In the genomic region with DNA sequence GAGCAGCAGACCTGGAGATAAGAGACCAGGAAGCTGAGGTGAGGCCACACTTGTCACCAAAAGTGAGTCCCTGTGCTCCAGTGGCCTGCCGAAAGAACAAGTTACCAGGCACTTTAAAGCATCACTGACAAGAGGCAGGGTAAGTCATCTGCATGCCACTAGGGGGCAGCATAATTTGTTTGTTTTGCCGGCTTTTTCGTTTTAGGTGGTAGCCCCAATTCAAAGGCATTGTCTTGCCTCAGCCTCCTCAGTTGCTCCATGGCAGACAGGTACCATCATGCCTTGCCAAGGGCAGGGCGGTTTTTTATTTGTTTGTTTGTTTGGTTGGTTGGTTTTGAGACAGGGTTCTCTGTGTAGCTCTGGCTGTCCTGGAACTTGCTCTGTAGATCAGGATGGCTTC, we compare ENCODE assay signal across 9 mouse cellular contexts. TPM values are rescaled to one million over a fixed set of nuclear protein-coding genes. Genes with fewer than 3 reads are reported as not detected.
DNase-seq lines count a peak whose midpoint lies in the region; ATAC-seq and TF ChIP-seq lines count a peak whose summit lies in the region.
"Had no signal": no experiment of that assay in that cellular context is flagged by ENCODE, and none has a peak within 500 bp of the region (broad histone marks: within the 10 kb centered on the region; RNA-seq: fewer than 3 reads in every experiment).

No protein-coding gene starts in this region.

- H3K4me1 ChIP-seq in midbrain, postnatal 0 days (ENCODE audit: insufficient read depth, low read length): no peaks in the 10 kb centered on the region
- H3K4me1 ChIP-seq in midbrain, embryonic 16.5 days (ENCODE audit: control insufficient read depth, insufficient read depth, low read length): no peaks in the 10 kb centered on the region
- no peaks in the 10 kb centered on the region for H3K4me1 ChIP-seq in thymus, adult 2 months (replicated peaks; ENCODE audit: control insufficient read depth, insufficient read depth, low read length)
- H3K4me1 ChIP-seq: neural tube, embryonic 12.5 days had no signal

- ATAC-seq in cerebellum, adult (ENCODE audit: insufficient number of reproducible peaks, low FRiP score, low TSS enrichment): 0 out of 2 replicates have a peak, but pooled peaks have one; percentile 40
- no peak for ATAC-seq in midbrain, postnatal 0 days (ENCODE audit: low FRiP score)
- no peak for ATAC-seq in midbrain, embryonic 16.5 days
- ATAC-seq in granulocyte monocyte progenitor cell, adult 5-6 weeks (replicated peaks; ENCODE audit: poor library complexity, severe bottlenecking): peak; percentile 61; the same call in 1 of the 2 replicates

- H3K27ac ChIP-seq in midbrain, postnatal 0 days (ENCODE audit: low read depth, low read length): no peak overlapping the region
- H3K27ac ChIP-seq in midbrain, embryonic 16.5 days (ENCODE audit: low read length): no peak overlapping the region
- H3K27ac ChIP-seq in thymus, adult 2 months (ENCODE audit: control insufficient read depth, insufficient read depth, low read length): no peak overlapping the region
- H3K27ac ChIP-seq: neural tube, embryonic 12.5 days had no signal

- no peaks in the 10 kb centered on the region for H3K36me3 ChIP-seq in midbrain, postnatal 0 days (ENCODE audit: insufficient read depth, low read length)
- no peaks in the 10 kb centered on the region for H3K36me3 ChIP-seq in midbrain, embryonic 16.5 days (ENCODE audit: control insufficient read depth, insufficient read depth, low read length)
- no peaks in the 10 kb centered on the region for H3K36me3 ChIP-seq in thymus, adult 2 months (ENCODE audit: control insufficient read depth, insufficient read depth, low read length)
- H3K36me3 ChIP-seq: neural tube, embryonic 12.5 days had no signal

- DNase-seq in cerebellum, postnatal 4 days (ENCODE audit: low spot score in 2 of 2): no peak
- DNase-seq in midbrain, postnatal 0 days (ENCODE audit: low spot score): peak; percentile 14
- DNase-seq in c-Kit-positive CD71-negative TER-119-negative erythroid progenitor cells, embryonic 14.5 days (ENCODE audit: low read depth): peak; percentile 40
- DNase-seq in lung, adult 18-20 months: peak; percentile 30 to 42
- peak; percentile 51 for DNase-seq in thymus, adult 2 months

- peak; percentile 59 for TF ChIP-seq CTCF in midbrain, postnatal 0 days (IDR thresholded peaks at IDR 0.05)
- TF ChIP-seq CTCF in thymus, adult 2 months (IDR thresholded peaks at IDR 0.05; ENCODE audit: borderline replicate concordance, control insufficient read depth, extremely low read depth, insufficient read depth, low read length, poor library complexity): peak; percentile 45; the same call in 1 of the 2 replicates

- 76% methylated on average over 4 of the region's 4 CpGs for WGBS in midbrain, postnatal 0 days
- 73% methylated on average over 4 of the region's 4 CpGs for WGBS in midbrain, embryonic 16.5 days
- WGBS in thymus, adult 2 months: 39% methylated on average over 4 of the region's 4 CpGs

- H3K27me3 ChIP-seq in midbrain, postnatal 0 days (ENCODE audit: insufficient read depth, low read length): no peaks in the 10 kb centered on the region
- H3K27me3 ChIP-seq in midbrain, embryonic 16.5 days (ENCODE audit: control insufficient read depth, insufficient read depth, low read depth, low read length): no peaks in the 10 kb centered on the region
- no peaks in the 10 kb centered on the region; the same call in 1 of the 2 replicates for H3K27me3 ChIP-seq in thymus, adult 2 months (ENCODE audit: control insufficient read depth, insufficient read depth, low read length)
- H3K27me3 ChIP-seq: neural tube, embryonic 12.5 days had no signal

- H3K4me3 ChIP-seq in midbrain, postnatal 0 days (ENCODE audit: low read depth, low read length): no peak overlapping the region
- H3K4me3 ChIP-seq in midbrain, embryonic 16.5 days (ENCODE audit: low read depth, low read length): no peak overlapping the region
- no peak overlapping the region for H3K4me3 ChIP-seq in thymus, adult 2 months (ENCODE audit: control insufficient read depth, insufficient read depth, low read length)
- H3K4me3 ChIP-seq: neural tube, embryonic 12.5 days had no signal

- TF ChIP-seq POLR2A in thymus, adult 2 months (IDR thresholded peaks at IDR 0.05; ENCODE audit: control insufficient read depth, extremely low read depth, insufficient read depth, low read length, poor library complexity): no peak

- H3K4me2 ChIP-seq in midbrain, postnatal 0 days (ENCODE audit: low read depth, low read length, poor library complexity, severe bottlenecking): no peak overlapping the region
- no peak overlapping the region for H3K4me2 ChIP-seq in midbrain, embryonic 16.5 days (ENCODE audit: low read length)
- H3K4me2 ChIP-seq: neural tube, embryonic 12.5 days had no signal

- H3K9me3 ChIP-seq in midbrain, postnatal 0 days (ENCODE audit: low read length): no peaks in the 10 kb centered on the region
- no peaks in the 10 kb centered on the region for H3K9me3 ChIP-seq in midbrain, embryonic 16.5 days (replicated peaks; ENCODE audit: control insufficient read depth, low read length, poor library complexity, severe bottlenecking)
- H3K9me3 ChIP-seq: neural tube, embryonic 12.5 days had no signal

- no peak overlapping the region for H3K9ac ChIP-seq in midbrain, postnatal 0 days (replicated peaks; ENCODE audit: low read length, poor library complexity, severe bottlenecking)
- no peak overlapping the region for H3K9ac ChIP-seq in midbrain, embryonic 16.5 days (ENCODE audit: low read depth, low read length)
- H3K9ac ChIP-seq: neural tube, embryonic 12.5 days had no signal

RNA-seq across cellular contexts. Expression of gene Gm10972, which starts 26.2 kb away (rescaled TPM):
- not detected in 2 replicates for total RNA-seq in midbrain, postnatal 0 days (2014; rRNA removed)
- not detected in 2 replicates for polyA plus RNA-seq in midbrain, postnatal 0 days (2015; fragmentation: Nextera tagmentation; extraction: Ambion mirVana)
- polyA plus RNA-seq in midbrain, embryonic 16.5 days (2015; fragmentation: Nextera tagmentation; extraction: Ambion mirVana): not detected in 2 replicates
- total RNA-seq in granulocyte monocyte progenitor cell, adult 5-6 weeks (2014; fragmentation: Nextera tagmentation): not detected in 2 replicates
- not detected in 2 replicates for total RNA-seq in granulocyte monocyte progenitor cell, adult 5-6 weeks (2017)
- polyA plus RNA-seq in thymus, adult 2 months (2012; rRNA removed): not detected in 2 replicates
- polyA plus RNA-seq: neural tube, embryonic 12.5 days had no signal

RNA-seq across cellular contexts. Expression of gene Snx27, which starts 34.2 kb away (rescaled TPM):
- 67.9 and 87.7 TPM in 2 replicates for total RNA-seq in midbrain, postnatal 0 days (2014; rRNA removed)
- 81.7 and 84.4 TPM in 2 replicates for polyA plus RNA-seq in midbrain, postnatal 0 days (2015; fragmentation: Nextera tagmentation; extraction: Ambion mirVana)
- polyA plus RNA-seq in midbrain, embryonic 16.5 days (2015; fragmentation: Nextera tagmentation; extraction: Ambion mirVana): 91.3 and 94.1 TPM in 2 replicates
- total RNA-seq in granulocyte monocyte progenitor cell, adult 5-6 weeks (2014; fragmentation: Nextera tagmentation): 15.6 and 24.0 TPM in 2 replicates
- total RNA-seq in granulocyte monocyte progenitor cell, adult 5-6 weeks (2017): 21.8 and 29.7 TPM in 2 replicates
- polyA plus RNA-seq in thymus, adult 2 months (2012; rRNA removed): 13.9 and 15.5 TPM in 2 replicates

RNA-seq across cellular contexts. Expression of gene Tuft1, which starts 42.0 kb away (rescaled TPM):
- 10.0 and 11.1 TPM in 2 replicates for total RNA-seq in midbrain, postnatal 0 days (2014; rRNA removed)
- polyA plus RNA-seq in midbrain, postnatal 0 days (2015; fragmentation: Nextera tagmentation; extraction: Ambion mirVana): 5.9 and 6.3 TPM in 2 replicates
- 5.9 and 6.7 TPM in 2 replicates for polyA plus RNA-seq in midbrain, embryonic 16.5 days (2015; fragmentation: Nextera tagmentation; extraction: Ambion mirVana)
- total RNA-seq in granulocyte monocyte progenitor cell, adult 5-6 weeks (2014; fragmentation: Nextera tagmentation): 3.0 and 3.2 TPM in 2 replicates
- 8.9 and 15.4 TPM in 2 replicates for total RNA-seq in granulocyte monocyte progenitor cell, adult 5-6 weeks (2017)
- 6.4 and 10.1 TPM in 2 replicates for polyA plus RNA-seq in thymus, adult 2 months (2012; rRNA removed)

Comparison
In these comparisons a context has a peak if more than half of its experiments do, and no peak if none do; other contexts are left out.
1. ATAC-seq: peak in cerebellum, adult (single experiment) and granulocyte monocyte progenitor cell, adult 5-6 weeks (single experiment); none in midbrain, postnatal 0 days (single experiment) and midbrain, embryonic 16.5 days (single experiment).
2. DNase-seq: peak in midbrain, postnatal 0 days (single experiment), c-Kit-positive CD71-negative TER-119-negative erythroid progenitor cells, embryonic 14.5 days (single experiment), lung, adult 18-20 months (2 of 2) and thymus, adult 2 months (single experiment); none in cerebellum, postnatal 4 days (0 of 2).